Mouse (Mus musculus) T-helper 17 cell (primary cell): ENCODE data around the gene Dyrk2.

Source experiments
- in situ Hi-C, 2 experiments: fragments of 300-600 bp; cut with MboI, MseI; formaldehyde crosslinking; loops; 1 replicate in 1 of 2; 2 replicates in 1 of 2; pipeline ENCODE4 v1.15.1; 2025; ENCODE audit warnings: high pct_unique_total_duplicates in 2 of 2

Dyrk2 gene

DNA sequence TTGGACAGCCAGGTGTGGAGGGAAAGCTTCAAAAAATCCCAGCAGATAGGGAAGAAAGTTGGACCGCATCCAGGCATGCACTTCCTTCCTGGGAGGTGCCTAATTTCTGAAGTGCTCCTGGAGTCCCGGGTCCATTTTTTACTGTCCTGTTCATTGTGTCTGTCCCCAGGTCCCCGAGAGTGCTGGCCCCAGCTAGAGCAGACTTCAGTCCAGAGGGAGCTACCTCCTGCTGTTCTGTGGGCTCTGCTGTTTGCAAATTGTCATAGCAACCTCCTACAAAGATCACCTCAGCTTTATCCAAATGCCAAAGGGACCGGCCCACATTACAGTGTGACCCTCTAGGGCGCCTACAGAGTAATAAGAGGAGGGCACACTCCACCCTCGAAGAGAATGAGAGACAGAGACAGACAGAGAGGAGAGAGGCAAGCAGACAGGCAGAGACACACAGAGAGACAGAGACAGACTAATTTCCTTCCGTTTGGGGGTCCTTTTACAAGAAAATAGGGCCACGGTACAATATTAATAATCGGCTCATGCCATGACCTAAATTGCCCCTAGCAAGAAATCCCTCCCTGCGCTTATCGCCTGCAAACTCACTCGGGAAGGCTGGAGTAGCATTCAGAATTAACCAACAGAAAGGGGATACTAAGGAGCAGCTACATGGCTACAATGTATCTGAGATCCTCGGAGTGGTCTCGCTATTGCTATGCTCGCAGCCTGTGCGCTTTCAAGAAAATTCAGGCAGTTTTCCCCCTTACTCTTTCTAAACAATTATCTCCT lies at the start of gene Dyrk2:
Dyrk2 (minus strand) TSS at position 9 of the 780 bp plus-strand sequence.
- in situ Hi-C loops: loop anchor here in 1 of 2 experiments (25.0 kb wide), 1 partner anchor 983 kb away; no protein-coding TSS in a partner anchor

DNA sequence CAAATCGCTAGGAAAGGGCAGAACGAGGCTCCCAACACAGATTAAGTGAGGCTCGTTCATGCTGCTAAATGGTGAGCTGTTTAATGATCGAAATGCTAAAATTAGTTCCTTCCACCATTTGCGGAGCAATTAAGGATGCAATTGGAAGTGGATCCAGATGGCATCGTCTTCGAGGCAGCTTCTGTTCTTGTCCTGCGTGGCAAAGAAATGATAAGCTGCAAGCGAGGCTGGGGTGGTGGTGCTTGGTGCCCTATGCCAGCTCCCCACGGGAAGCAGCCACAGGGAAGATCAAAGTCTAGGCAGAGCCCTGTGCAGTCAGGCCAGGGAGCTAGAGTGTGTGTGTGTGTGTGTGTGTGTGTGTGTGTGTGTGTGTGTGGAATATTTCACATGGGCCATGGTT lies 32.6 kb upstream of the Dyrk2 start:
- in situ Hi-C loops: no loop called here

DNA sequence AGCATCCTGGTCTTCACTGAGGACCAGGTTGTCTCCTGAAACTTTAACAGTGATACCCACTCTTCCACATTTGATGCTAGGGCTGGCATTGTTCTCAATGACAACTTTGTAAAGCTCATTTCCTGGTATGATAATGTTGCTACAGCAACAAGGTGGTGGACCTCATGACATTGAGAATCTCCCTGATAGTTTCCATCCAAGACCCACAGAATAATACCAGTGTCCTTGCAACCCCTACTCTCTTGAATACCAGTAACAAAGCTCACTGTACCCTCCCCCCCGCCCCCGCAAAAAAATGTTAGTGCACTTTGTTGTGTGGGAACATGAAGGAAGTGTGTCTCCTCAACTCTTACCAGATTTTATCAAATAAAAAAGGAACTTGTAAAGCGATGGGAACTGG lies 23.6 kb upstream of the Dyrk2 start:
- in situ Hi-C loops: no loop called here

DNA sequence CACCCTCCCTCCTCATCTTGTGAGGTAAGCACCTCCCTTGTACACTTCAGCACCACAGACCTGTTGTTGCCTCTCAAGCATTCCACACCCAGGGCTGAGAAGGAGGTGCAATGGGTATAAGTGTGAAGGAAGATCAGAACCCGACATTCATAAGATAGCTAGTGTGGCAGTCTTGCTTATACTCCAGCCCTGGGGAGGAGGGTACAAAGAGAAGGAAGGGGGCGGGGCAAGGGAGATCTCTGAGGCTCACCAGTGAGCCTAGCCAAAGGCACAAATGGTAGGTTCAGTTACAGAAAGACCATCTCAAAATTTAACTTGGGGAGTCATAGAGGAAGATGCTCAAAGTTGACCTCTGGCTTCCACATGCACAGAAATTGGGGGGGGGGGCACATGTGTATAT lies 14.1 kb upstream of the Dyrk2 start:
- in situ Hi-C loops: loop anchor here (5.0 to 10.0 kb wide), 3 partner anchors 181 to 1318 kb away; partner anchors contain the start of genes Irak3 (in 1 of the 2) and Tmbim4 (in 1 of the 2)

DNA sequence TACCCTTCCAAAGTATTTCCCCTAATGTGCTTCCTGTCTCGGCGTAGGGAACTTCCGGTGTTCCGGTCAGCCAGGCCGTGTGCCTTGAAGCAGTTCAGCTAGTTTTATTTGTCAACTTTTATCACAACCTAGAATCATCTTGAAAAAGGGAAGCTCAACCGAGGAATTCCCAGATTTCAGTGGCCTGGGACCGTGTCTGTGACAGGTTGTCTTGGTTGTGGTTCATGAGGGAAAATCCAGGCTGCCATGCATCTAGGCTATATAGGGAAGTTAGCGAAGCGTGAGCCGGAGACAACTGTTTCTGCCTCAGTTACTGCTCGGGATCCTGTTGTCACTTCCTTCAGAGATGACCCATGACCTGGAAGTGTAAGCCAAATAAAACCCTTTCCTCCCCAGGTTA lies 13.3 kb upstream of the Dyrk2 start:
- in situ Hi-C loops: loop anchor here (5.0 to 10.0 kb wide), 3 partner anchors 181 to 1319 kb away; partner anchors contain the start of genes Irak3 (in 1 of the 2) and Tmbim4 (in 1 of the 2)

DNA sequence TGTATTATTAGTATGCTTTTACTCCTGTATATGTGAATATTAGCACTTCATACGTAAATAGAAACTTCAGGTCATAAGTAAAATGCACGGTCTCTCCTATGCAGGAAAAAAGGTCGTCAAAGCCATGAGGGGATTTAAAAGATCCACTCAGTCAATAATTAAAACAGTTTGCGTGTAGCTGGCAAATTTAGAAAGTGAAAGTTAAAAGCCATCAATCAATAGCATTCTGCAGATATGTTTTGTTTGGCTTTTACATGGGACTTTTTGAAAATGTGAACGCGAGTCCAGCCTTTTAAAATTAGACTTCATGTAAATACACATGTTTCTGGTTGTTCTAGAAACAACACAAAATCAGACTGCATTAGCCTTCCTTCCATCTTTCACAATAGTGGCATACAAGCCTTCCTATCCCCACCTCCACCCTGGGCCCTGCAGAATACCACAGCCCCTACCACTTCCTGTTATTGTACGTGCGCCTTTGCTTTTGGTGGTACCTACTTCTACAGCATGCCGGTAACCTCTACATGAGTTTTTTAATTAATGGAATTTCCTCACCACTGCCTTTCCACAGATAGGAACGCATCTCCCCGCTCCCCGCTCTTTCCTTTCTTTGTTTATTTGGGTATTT lies 12.4 kb upstream of the Dyrk2 start:
- in situ Hi-C loops: loop anchor here (5.0 to 10.0 kb wide), 3 partner anchors 182 to 1320 kb away; partner anchors contain the start of genes Irak3 (in 1 of the 2) and Tmbim4 (in 1 of the 2)

DNA sequence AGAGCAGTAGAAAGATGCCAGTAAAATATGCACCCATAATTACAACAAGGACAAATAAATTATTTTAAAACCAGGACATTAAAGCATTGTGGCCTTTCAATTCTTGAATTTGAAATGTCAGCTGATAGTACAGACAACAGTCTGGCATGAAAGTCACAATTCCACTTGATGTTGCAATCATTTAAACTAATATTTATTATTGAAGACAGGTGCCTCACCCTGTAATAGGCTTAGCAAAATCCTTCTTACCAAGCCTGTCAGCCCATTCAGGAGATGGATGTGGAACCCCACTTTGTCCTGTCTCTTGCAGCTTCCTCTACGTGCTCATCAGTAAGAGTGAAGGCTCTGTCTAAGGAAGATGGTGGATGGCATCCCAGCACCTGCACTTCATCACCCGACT lies 10.8 kb upstream of the Dyrk2 start:
- in situ Hi-C loops: loop anchor here (5.0 to 10.0 kb wide), 3 partner anchors 184 to 1322 kb away; partner anchors contain the start of genes Irak3 (in 1 of the 2) and Tmbim4 (in 1 of the 2)

DNA sequence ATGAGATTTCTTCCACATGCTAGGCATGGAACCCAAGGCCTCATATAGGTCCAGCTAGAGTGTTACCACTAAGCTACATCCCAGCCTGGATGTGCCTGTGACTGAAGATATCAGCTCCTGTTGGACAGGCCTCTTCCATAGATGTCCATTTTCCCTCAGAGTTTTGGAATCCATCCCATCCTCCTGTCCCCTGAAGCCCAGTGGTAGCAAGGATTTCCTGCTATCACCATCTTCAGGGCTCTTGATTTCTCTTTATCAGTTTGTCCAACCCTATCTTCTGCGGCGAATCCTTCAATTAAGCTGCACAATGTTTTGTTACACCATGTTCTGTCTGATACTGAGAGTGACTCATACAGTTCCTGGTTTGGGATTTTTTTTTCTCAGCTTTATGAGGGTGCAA lies 2.2 kb upstream of the Dyrk2 start:
- in situ Hi-C loops: loop anchor here in 1 of 2 experiments (25.0 kb wide), 1 partner anchor 985 kb away; no protein-coding TSS in a partner anchor

DNA sequence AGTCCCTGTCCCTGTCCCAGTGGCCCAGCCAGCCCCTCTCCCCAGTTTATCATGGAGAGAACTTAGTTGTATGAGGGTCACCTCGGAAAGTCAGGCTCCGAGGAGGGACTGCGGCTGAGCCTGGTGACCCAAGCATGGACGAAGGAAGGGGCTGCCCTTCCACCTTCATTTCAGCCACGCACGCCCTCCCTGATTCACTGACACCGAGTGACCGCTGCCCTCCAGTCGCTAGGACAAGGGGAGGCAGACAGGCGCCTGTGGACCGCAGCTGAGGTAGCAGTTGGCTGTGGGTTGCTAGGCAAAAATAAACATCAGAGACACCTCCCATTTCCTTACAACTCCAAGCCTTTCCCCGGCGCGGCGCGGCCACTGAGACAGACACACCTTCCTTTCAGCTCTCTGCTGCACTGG lies 413 bp downstream of the Dyrk2 start:
- in situ Hi-C loops: loop anchor here in 1 of 2 experiments (25.0 kb wide), 1 partner anchor 982 kb away; no protein-coding TSS in a partner anchor

DNA sequence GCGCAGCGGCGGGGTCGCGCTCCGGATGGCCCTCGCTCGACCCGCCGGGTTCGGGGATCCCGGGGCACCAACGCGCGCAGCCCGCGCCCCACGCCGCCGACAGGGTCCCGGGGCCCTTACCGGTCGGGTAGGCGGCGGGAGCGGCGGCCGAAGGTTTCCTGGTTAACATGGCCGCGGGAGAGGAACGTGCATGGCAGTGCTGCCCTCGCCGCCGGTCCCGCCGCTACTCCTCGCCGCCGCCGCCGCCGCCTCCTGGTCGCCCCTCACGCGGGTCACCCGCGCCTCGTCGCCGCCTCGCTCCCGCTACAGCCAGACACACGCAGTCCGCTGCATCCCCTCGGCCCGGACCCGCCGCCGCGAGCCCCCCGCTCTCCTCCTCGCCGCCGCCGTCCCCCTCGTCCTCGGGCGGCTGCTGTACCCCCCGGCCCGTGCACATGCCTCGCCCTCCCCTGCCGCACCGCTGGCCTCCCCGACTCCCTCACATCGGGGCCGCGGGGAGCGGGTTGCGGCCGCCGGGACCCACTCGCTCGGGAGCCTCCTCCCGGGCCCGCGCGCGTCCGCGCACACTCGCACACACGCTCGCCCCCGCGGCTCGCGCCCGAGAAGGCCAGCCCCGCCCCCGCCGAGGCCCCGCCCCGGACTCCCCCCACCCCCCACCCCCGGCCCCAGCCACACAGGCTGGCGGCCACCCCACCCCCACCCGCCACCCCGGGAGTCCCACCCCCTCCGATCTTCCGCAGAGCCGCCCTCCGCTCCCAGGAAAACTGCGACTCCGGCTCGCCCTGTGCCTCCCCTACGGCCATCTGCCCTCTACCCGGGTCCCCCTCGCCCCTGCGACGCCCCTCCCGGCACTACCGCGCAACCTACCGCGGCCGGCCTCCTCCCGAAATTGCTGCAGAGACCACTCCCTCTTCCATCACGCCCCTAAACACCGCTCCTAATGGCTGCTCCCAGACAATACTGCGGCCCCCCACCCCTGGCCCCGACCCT lies 1.1 kb downstream of the Dyrk2 start:
- in situ Hi-C loops: loop anchor here in 1 of 2 experiments (25.0 kb wide), 1 partner anchor 982 kb away; no protein-coding TSS in a partner anchor

DNA sequence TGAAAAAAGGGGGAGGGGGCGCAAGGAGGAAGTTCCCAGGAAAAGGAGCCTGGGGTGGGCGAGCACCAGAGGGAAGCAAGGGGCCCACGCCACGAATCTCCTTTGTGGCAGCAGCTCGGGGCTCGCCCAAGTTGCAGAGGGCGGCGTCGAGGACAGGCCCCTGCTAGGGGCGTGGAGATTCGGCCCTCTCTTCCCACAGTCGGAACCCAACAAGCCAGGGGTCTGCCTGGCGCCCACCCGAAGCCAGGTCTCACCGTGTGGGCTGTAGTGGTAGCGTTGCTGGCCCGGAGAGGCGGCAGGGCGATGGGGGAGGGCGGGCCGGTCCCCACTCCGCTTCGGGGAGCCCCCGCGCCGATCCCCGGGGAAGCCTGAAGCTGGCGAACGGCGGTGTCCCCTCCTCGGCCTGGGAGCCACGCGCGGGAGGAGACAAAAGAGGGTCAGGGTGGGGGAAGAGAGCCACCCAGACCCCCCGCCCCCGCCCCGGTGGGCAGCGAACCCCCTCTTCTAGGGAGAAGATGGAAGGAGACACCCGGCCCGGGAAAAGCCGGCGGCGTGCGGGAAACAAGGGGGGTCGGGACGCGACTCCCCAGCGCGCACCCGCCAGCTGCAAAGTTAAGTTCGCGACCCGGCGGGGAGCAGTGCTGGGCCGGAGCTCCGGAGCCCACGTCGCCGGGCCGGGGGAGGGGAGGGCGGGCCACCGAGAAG lies 2.0 kb downstream of the Dyrk2 start:
- in situ Hi-C loops: loop anchor here in 1 of 2 experiments (25.0 kb wide), 1 partner anchor 981 kb away; no protein-coding TSS in a partner anchor

DNA sequence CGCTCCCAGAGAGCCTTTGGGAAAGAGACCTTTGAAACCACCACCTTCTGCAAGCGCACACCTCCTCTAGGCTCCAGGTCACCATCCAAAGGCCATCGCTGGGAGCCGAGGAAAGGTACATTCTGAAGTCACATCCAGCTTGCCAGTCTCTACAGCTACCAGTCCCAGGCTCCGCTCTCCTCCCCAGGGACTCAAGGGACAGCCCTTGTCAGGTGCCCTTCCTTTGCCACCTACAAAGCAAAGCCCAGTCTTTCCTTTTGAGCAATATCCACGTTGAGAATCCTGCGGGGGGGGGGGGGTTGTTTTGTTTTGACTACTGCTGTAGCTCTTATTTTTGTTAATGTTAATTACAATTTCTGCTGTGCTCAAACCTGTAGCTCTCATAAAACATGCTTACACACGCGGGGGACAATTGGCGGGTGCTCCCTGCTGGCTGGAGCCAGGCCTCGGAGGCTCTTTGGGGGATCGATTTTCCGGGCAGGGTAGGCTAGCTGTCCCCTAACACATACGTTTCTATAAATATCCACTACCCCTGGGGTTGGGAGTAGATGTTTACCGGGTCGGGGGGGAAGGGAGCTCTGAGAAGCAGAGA lies 2.6 kb downstream of the Dyrk2 start:
- in situ Hi-C loops: loop anchor here in 1 of 2 experiments (25.0 kb wide), 1 partner anchor 980 kb away; no protein-coding TSS in a partner anchor

DNA sequence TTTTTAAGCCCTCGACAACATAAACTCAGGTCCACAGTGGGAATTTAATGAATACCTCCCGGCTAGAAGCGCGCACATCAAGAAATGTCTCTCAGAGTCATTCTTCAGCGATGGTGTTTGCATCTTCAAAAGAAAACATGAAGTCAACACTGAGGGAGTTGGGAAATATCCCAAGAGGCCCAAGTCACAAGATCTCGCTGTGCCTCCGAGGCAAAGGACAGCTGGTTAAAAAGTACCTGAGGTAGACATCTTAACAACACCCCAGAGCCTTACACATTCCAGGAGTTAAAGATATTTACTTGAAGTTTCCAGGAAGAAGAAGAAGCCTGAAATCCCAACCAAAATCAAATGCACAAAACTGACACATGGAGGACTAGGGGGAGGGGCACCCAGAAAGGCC lies 5.0 kb downstream of the Dyrk2 start:
- in situ Hi-C loops: loop anchor here in 1 of 2 experiments (5.0 to 25.0 kb wide), 2 partner anchors 978 to 1342 kb away; no protein-coding TSS in a partner anchor

DNA sequence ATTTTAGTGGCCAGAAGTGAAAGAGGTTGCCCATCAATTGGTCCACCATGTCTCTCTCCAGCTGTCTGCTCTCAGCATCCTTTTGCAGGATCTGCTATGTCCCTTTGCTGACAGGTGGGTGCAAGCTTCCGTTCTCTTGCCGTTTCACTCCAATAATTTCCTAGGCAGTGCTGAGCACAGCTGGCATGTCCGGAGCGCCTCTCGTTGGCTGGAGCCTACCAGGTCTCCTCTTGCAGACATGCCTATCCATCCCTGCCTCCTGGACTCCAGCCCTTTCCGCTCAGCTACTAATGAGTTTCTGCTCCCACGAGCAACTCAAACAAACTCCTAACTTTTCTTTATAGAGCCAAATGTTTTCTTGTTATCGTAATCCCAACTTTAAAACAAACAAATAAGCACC lies 6.4 kb downstream of the Dyrk2 start:
- in situ Hi-C loops: loop anchor here in 1 of 2 experiments (5.0 to 25.0 kb wide), 2 partner anchors 976 to 1344 kb away; no protein-coding TSS in a partner anchor

DNA sequence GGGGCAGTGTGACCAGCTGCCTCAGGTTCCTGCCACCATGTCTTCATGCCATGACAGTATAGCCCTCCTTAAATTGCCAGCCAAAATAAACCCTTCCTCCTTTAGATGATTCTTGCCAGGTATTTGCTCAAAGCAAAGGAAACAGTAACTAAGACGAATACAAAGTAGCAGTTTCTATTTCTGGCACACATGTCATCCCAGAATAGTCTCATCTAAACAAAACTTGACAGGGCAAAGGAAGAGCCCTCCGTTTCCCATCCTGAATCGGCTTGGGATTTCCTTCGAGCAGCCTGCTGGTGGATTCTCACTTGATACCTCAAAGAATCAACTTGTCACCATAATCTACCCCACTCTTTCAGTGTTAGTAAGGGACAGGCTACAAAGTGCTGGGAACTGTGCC lies 7.8 kb downstream of the Dyrk2 start:
- in situ Hi-C loops: loop anchor here in 1 of 2 experiments (5.0 to 25.0 kb wide), 2 partner anchors 975 to 1345 kb away; no protein-coding TSS in a partner anchor

DNA sequence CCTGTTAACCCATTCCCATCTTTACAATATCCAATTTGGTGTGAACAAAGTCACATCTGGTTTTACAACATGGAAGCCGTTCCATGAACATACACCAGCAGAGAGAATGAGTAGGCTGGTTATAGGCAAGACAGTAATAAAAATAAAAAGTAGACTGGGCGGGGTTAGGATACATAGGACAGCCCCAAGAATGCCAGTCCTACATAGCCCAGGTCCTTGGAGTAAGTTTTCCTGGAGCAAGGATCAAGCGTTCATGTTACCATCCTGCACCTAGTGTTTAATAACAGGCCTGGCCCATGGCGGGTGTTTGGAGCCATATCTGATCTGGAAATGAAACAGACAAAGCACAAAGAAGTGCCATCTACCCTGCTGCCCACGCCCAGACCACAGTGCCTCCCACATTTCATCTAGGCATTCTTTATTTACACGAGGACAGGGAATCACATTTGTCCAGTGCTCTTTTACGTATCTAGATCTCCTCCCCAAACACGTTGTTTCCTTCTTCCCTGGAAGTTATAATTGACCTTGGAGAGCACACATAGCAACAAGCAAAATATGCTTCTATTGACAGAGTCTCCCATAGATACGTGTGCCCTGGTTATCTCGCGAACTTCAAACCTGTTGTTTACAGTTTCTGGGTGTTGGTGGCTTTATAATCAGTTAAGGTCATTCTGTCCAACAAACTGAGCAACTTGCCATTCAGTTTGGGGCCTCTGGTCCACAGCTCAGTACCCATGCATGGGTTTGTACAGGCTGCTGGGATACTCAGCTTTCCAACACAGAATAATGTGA lies 8.6 kb downstream of the Dyrk2 start:
- in situ Hi-C loops: loop anchor here in 1 of 2 experiments (5.0 to 25.0 kb wide), 2 partner anchors 974 to 1346 kb away; no protein-coding TSS in a partner anchor

DNA sequence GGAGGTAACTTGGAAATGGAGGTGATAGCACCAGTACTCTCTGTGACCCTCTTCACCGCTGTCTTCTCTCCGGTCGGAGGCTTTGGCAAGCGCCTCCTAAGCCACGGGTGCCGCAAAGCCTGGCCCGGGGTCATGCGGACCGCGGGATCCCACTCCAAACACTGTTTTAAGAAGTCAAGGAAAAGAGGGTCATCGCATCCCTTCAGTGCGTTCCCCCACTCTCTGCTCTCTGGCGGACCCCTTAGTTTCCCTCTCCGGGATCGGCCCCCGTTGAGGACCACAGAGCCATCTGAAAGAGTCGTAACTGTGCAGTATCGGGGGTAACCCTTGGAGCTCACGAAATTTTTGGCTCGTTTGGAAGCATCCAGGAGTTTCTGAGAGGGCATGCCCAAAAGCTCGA lies 10.4 kb downstream of the Dyrk2 start:
- in situ Hi-C loops: loop anchor here in 1 of 2 experiments (5.0 to 25.0 kb wide), 2 partner anchors 972 to 1348 kb away; no protein-coding TSS in a partner anchor

DNA sequence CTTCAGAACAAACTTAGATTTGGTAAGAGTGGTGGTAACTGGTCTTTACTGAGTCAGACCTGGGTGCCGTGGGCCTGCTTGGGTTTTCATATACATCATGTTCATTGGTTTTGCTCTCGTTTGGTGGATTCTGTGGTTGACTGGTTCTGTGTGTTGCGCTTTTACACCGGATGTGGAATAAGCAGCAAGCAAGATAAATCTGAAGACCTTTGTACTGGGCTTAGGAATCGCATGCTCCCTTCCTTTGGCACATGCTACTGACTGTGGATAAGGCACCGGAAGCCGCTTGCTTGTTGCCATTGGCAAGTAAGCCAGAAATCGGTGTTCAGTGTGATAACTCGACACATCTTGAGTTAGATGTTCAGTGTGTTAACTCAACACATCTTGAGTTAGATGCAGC lies 15.4 kb downstream of the Dyrk2 start:
- in situ Hi-C loops: loop anchor here in 1 of 2 experiments (25.0 kb wide), 1 partner anchor 967 kb away; no protein-coding TSS in a partner anchor
